In the genomic region with DNA sequence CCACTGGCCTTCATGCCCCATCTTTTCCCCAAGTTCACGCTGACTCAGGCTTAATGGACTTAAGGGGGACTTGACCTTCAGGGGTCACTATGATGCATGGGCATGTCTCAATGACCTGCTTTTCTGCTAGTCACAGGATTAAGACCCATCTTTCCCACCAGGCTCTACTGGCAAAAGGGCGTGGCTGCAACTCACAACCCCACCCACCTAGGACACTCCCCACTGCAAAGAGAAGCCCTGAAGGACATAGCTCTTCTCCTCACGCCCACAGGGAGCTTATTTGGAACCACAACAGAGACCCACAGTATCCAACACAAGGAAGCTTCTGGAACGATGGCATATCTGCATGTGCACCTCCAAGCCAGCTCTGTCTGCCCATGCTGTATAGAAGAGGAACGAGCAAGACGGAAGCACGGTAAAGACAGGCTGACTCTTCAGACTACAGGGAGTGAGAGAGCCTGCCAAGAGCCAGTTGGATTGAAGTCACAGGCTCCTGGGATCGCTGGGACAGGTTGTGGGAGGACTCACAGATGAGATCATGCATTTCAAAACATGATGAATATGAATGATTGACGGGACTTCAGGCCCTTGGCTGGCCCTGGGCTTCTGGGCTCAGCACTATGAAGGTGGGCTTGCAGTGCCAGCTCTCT, we compare ENCODE assay signal across 15 mouse cellular contexts.
DNase-seq lines count a peak whose midpoint lies in the region; ATAC-seq and TF ChIP-seq lines count a peak whose summit lies in the region.
"Had no signal": no experiment of that assay in that cellular context is flagged by ENCODE, and none has a peak within 500 bp of the region (broad histone marks: within the 10 kb centered on the region; RNA-seq: fewer than 3 reads in every experiment).

No protein-coding gene starts in this region.

- intact Hi-C loops in left cerebral cortex, postnatal 14 days (cut with DNase I): no loop called here
- intact Hi-C loops in left cerebral cortex, postnatal 4 days (cut with DNase I): loop anchor here (5.0 kb wide), 1 partner anchor 194 kb away; no protein-coding TSS in a partner anchor
- intact Hi-C loops in left cerebral cortex, postnatal 36 days (cut with DNase I): loop anchor here (5.0 kb wide), 1 partner anchor 206 kb away; no protein-coding TSS in a partner anchor

- 70% methylated on average over 9 of the region's 9 CpGs for WGBS in forebrain, embryonic 14.5 days
- 83% methylated on average over 9 of the region's 9 CpGs for WGBS in forebrain, embryonic 10.5 days
- 71% methylated on average over 9 of the region's 9 CpGs for WGBS in stomach, postnatal 0 days

- no peak overlapping the region for H3K27ac ChIP-seq in forebrain, embryonic 14.5 days (ENCODE audit: low read depth, low read length)
- no peak overlapping the region for H3K27ac ChIP-seq in forebrain, embryonic 10.5 days
- H3K27ac ChIP-seq in stomach, postnatal 0 days (replicated peaks): no peak overlapping the region
- H3K27ac ChIP-seq: embryonic facial prominence, embryonic 15.5 days; hindbrain, embryonic 15.5 days; limb, embryonic 15.5 days; neural tube, embryonic 12.5 days had no signal

- no peak overlapping the region for H3K4me3 ChIP-seq in forebrain, embryonic 14.5 days (ENCODE audit: low read depth, low read length)
- no peak overlapping the region for H3K4me3 ChIP-seq in forebrain, embryonic 10.5 days
- no peak overlapping the region for H3K4me3 ChIP-seq in stomach, postnatal 0 days (ENCODE audit: low read depth, low read length)
- H3K4me3 ChIP-seq: embryonic facial prominence, embryonic 15.5 days; hindbrain, embryonic 15.5 days; limb, embryonic 15.5 days; neural tube, embryonic 12.5 days had no signal

- H3K4me1 ChIP-seq in forebrain, embryonic 14.5 days (ENCODE audit: control insufficient read depth, insufficient read depth, low read length): no peaks in the 10 kb centered on the region
- H3K4me1 ChIP-seq in forebrain, embryonic 10.5 days: no peaks in the 10 kb centered on the region
- H3K4me1 ChIP-seq in stomach, postnatal 0 days (replicated peaks; ENCODE audit: control insufficient read depth, insufficient read depth): no peaks in the 10 kb centered on the region
- H3K4me1 ChIP-seq: embryonic facial prominence, embryonic 15.5 days; limb, embryonic 15.5 days; neural tube, embryonic 12.5 days had no signal

- H3K36me3 ChIP-seq in forebrain, embryonic 14.5 days (ENCODE audit: control insufficient read depth, insufficient read depth, low read length): no peaks in the 10 kb centered on the region
- H3K36me3 ChIP-seq in forebrain, embryonic 10.5 days (replicated peaks): no peaks in the 10 kb centered on the region
- H3K36me3 ChIP-seq in stomach, postnatal 0 days (ENCODE audit: control insufficient read depth, insufficient read depth, low read length): no peaks in the 10 kb centered on the region
- H3K36me3 ChIP-seq: embryonic facial prominence, embryonic 15.5 days; hindbrain, embryonic 15.5 days; limb, embryonic 15.5 days; neural tube, embryonic 12.5 days had no signal

- H3K4me2 ChIP-seq in forebrain, embryonic 14.5 days (ENCODE audit: low read length): no peak overlapping the region
- H3K4me2 ChIP-seq in stomach, postnatal 0 days (replicated peaks; ENCODE audit: low read depth): no peak overlapping the region
- H3K4me2 ChIP-seq: embryonic facial prominence, embryonic 15.5 days; hindbrain, embryonic 15.5 days; limb, embryonic 15.5 days; lung, embryonic 14.5 days; neural tube, embryonic 12.5 days had no signal

- H3K9me3 ChIP-seq in forebrain, embryonic 14.5 days (replicated peaks; ENCODE audit: control insufficient read depth, low read length): no peaks in the 10 kb centered on the region
- no peaks in the 10 kb centered on the region for H3K9me3 ChIP-seq in forebrain, embryonic 10.5 days
- no peaks in the 10 kb centered on the region for H3K9me3 ChIP-seq in stomach, postnatal 0 days (ENCODE audit: control insufficient read depth, low read length)
- H3K9me3 ChIP-seq: embryonic facial prominence, embryonic 15.5 days; hindbrain, embryonic 15.5 days; limb, embryonic 15.5 days; neural tube, embryonic 12.5 days had no signal

- ATAC-seq in forebrain, embryonic 14.5 days: peak; percentile 46; the same call in 1 of the 2 replicates
- no peak for ATAC-seq in stomach, postnatal 0 days (ENCODE audit: low FRiP score, low TSS enrichment)
- no peak for ATAC-seq in activated CD4-positive, CD25-positive, alpha-beta regulatory T cell, adult 4 months

- H3K27me3 ChIP-seq in forebrain, embryonic 14.5 days (replicated peaks; ENCODE audit: control insufficient read depth, insufficient read depth, low read length): no peaks in the 10 kb centered on the region
- 0 out of 2 replicates have a peak, but pooled peaks cover 3% of the 10 kb centered on the region for H3K27me3 ChIP-seq in forebrain, embryonic 10.5 days (ENCODE audit: poor library complexity, severe bottlenecking)
- no peaks in the 10 kb centered on the region for H3K27me3 ChIP-seq in stomach, postnatal 0 days (ENCODE audit: control insufficient read depth, insufficient read depth, low read length)
- H3K27me3 ChIP-seq: hindbrain, embryonic 15.5 days; limb, embryonic 15.5 days; neural tube, embryonic 12.5 days had no signal

- H3K9ac ChIP-seq in forebrain, embryonic 14.5 days (ENCODE audit: low read length): no peak overlapping the region
- H3K9ac ChIP-seq in stomach, postnatal 0 days (ENCODE audit: low read length): no peak overlapping the region
- H3K9ac ChIP-seq: embryonic facial prominence, embryonic 15.5 days; hindbrain, embryonic 15.5 days; limb, embryonic 15.5 days; lung, embryonic 14.5 days; neural tube, embryonic 12.5 days had no signal

- no peak for TF ChIP-seq CTCF in stomach, postnatal 0 days (IDR thresholded peaks at IDR 0.05; ENCODE audit: low read depth)

- TF ChIP-seq EP300 in stomach, postnatal 0 days (optimal IDR thresholded peaks at IDR 0.05): no peak

- peak; percentile 36 for DNase-seq in forebrain, embryonic 14.5 days (ENCODE audit: low spot score)
- DNase-seq in forebrain, embryonic 10.5 days (ENCODE audit: extremely low spot score, low spot score): no peak
- DNase-seq in left cerebral cortex, postnatal 14 days (ENCODE audit: low spot score in 2 of 2): peak; percentile 23 to 41
- no peak for DNase-seq in left cerebral cortex, postnatal 4 days
- DNase-seq in cerebellum, adult 8-10 months: peak; percentile 71
- DNase-seq in left cerebral cortex, postnatal 36 days (ENCODE audit: low spot score in 2 of 2): peak; percentile 30 to 32
- no peak for DNase-seq in stomach, postnatal 0 days (ENCODE audit: low spot score)
- DNase-seq: heart, postnatal 14 days; kidney, adult 18-20 months; lung, embryonic 14.5 days had no signal

Comparison
In these comparisons a context has a peak if more than half of its experiments do, and no peak if none do; other contexts are left out.
1. DNase-seq: peak in forebrain, embryonic 14.5 days (single experiment), left cerebral cortex, postnatal 14 days (2 of 2), cerebellum, adult 8-10 months (single experiment) and left cerebral cortex, postnatal 36 days (2 of 2); none in forebrain, embryonic 10.5 days (single experiment), left cerebral cortex, postnatal 4 days (single experiment) and stomach, postnatal 0 days (single experiment).